In genomic region chr2:25180478-25180903, GRCm38 (mm10) we compare ENCODE assay signal across 8 mouse cellular contexts. TPM values are rescaled to one million over a fixed set of nuclear protein-coding genes. Genes with fewer than 3 reads are reported as not detected.
DNase-seq lines count a peak whose midpoint lies in the region; ATAC-seq and TF ChIP-seq lines count a peak whose summit lies in the region.

Nrarp (plus strand) TSS chr2:25180758.

- peak; percentile 81 for DNase-seq in T-cell, adult 2 months (ENCODE audit: low spot score)
- DNase-seq in cerebellum, postnatal 4 days (ENCODE audit: low spot score in 2 of 2), result peak; percentile 92 to 93
- peak; percentile 93 for DNase-seq in gastrocnemius, adult 2 months
- peak; percentile 86 to 90 for DNase-seq in left cerebral cortex, adult 18-20 months (ENCODE audit: low spot score in 2 of 2)
- DNase-seq in lung, postnatal 4 days, result peak; percentile 96
- DNase-seq in retina, postnatal 7 days (ENCODE audit: low read depth, low spot score), result peak; percentile 82
- peak; percentile 90 for DNase-seq in urinary bladder, adult 2 months (ENCODE audit: low spot score)

- H3K9me3 ChIP-seq in hindbrain, embryonic 16.5 days (ENCODE audit: control insufficient read depth, low read length), result no peaks in the 10 kb centered on the region

- intact Hi-C loops in gastrocnemius, adult 2 months (cut with DNase I), result no loop called here

- H3K27me3 ChIP-seq in hindbrain, embryonic 16.5 days (replicated peaks; ENCODE audit: control insufficient read depth, insufficient read depth, low read length), result no peaks in the 10 kb centered on the region

- under 1% methylated on average over 34 of the region's 35 CpGs for WGBS in hindbrain, embryonic 16.5 days

- H3K9ac ChIP-seq in hindbrain, embryonic 16.5 days (ENCODE audit: low read depth, low read length), result peak within 1 kb of the TSS; percentile 73

- peak; percentile 58 for TF ChIP-seq CTCF in gastrocnemius, adult 2 months (IDR thresholded peaks at IDR 0.05)

- H3K4me3 ChIP-seq in gastrocnemius, adult 2 months, result peak within 1 kb of the TSS; percentile 81
- H3K4me3 ChIP-seq in hindbrain, embryonic 16.5 days (ENCODE audit: low read length), result peak within 1 kb of the TSS; percentile 75

- peaks cover 30% of the 10 kb centered on the region for H3K4me1 ChIP-seq in hindbrain, embryonic 16.5 days (ENCODE audit: control insufficient read depth, insufficient read depth, low read depth, low read length)

- H3K36me3 ChIP-seq in hindbrain, embryonic 16.5 days (ENCODE audit: control insufficient read depth, insufficient read depth, low read length), result no peaks in the 10 kb centered on the region

- H3K27ac ChIP-seq in gastrocnemius, adult 2 months, result peak within 1 kb of the TSS; percentile 86
- peak within 1 kb of the TSS; percentile 84 for H3K27ac ChIP-seq in hindbrain, embryonic 16.5 days (ENCODE audit: low read depth, low read length)

- ATAC-seq in hindbrain, embryonic 16.5 days, result peak; percentile 91

- H3K4me2 ChIP-seq in hindbrain, embryonic 16.5 days (ENCODE audit: low read length), result peak within 1 kb of the TSS; percentile 83

RNA-seq across cellular contexts. Expression of gene Nrarp, which starts in this region (rescaled TPM):
- total RNA-seq in gastrocnemius, adult 2 months (2021), result 1 to 10 TPM; 4.0 to 5.2 TPM
- polyA plus RNA-seq in hindbrain, embryonic 16.5 days (2015; fragmentation: Nextera tagmentation; extraction: Ambion mirVana), result 13.6 and 16.3 TPM in 2 replicates
- total RNA-seq in left cerebral cortex, adult 18-20 months (2021), result 10 to 100 TPM; 19.2 to 23.9 TPM
- polyA plus RNA-seq in urinary bladder, adult 2 months (2012; rRNA removed), result 50.1 and 60.0 TPM in 2 replicates

Comparison
In these comparisons a context has a peak if more than half of its experiments do, and no peak if none do; other contexts are left out.
1. Peak in every context shown above with its lines: DNase-seq, ATAC-seq, H3K4me3 ChIP-seq and H3K27ac ChIP-seq.